Mouse (Mus musculus) intestine, embryonic 16.5 days (tissue): ENCODE measurements at regions not wholly inside any gene's neighbourhood (a gene's known extent, or its start where the extent isn't known, plus 50 kb on each side); places are given as distances from the start of the nearest gene placed in this dataset.

Experiments
- ATAC-seq: fragments of 200-750 bp; cut with Nextera tagmentation; 2 replicates; pipeline ENCODE4 v1.8.0; 2017; ENCODE audit warnings: moderate TSS enrichment, moderate library complexity
- H3K27ac ChIP-seq: fragments of 300-500 bp; sonication (generic); 2 replicates; pipeline ENCODE4 v1.5.1; 2014; ENCODE audit warnings: mild to moderate bottlenecking, low read length
- H3K27me3 ChIP-seq: fragments of 300-500 bp; sonication (generic); replicated peaks from 2 replicates; pipeline ENCODE4 v1.6.1; 2014; ENCODE audit warnings: low read length, control low read depth, mixed read lengths; ENCODE audit not compliant: control insufficient read depth, insufficient read depth
- H3K36me3 ChIP-seq: fragments of 300-500 bp; sonication (generic); 2 replicates; pipeline ENCODE4 v1.6.1; 2014; ENCODE audit warnings: low read length, control low read depth; ENCODE audit not compliant: control insufficient read depth, insufficient read depth
- H3K4me1 ChIP-seq: fragments of 300-500 bp; sonication (generic); 2 replicates; pipeline ENCODE4 v1.6.1; 2014; ENCODE audit warnings: low read length, control low read depth, mixed read lengths; ENCODE audit not compliant: control insufficient read depth, insufficient read depth
- H3K4me2 ChIP-seq: fragments of 300-500 bp; sonication (generic); 2 replicates; pipeline ENCODE4 v1.6.1; 2014; ENCODE audit warnings: low read depth, low read length, control low read depth
- H3K4me3 ChIP-seq: fragments of 300-500 bp; sonication (generic); 2 replicates; pipeline ENCODE4 v1.5.1; 2014; ENCODE audit warnings: mild to moderate bottlenecking, low read length
- H3K9ac ChIP-seq: fragments of 300-500 bp; sonication (generic); 2 replicates; pipeline ENCODE4 v1.6.1; 2014; ENCODE audit warnings: low read depth, low read length
- H3K9me3 ChIP-seq: fragments of 300-500 bp; sonication (generic); 2 replicates; pipeline ENCODE4 v1.6.1; 2016; ENCODE audit warnings: low read length, control low read depth; ENCODE audit not compliant: control insufficient read depth
- WGBS: fragments of 180-500 bp; shearing (Covaris S2); extraction: QIAGEN DNeasy Blood & Tissue Kit; methylation state at CpG from one replicate; pipeline ENCODE4 v1.1.7; 2014; 5-methylcytosine and 5-hydroxymethylcytosine counted together

DNA sequence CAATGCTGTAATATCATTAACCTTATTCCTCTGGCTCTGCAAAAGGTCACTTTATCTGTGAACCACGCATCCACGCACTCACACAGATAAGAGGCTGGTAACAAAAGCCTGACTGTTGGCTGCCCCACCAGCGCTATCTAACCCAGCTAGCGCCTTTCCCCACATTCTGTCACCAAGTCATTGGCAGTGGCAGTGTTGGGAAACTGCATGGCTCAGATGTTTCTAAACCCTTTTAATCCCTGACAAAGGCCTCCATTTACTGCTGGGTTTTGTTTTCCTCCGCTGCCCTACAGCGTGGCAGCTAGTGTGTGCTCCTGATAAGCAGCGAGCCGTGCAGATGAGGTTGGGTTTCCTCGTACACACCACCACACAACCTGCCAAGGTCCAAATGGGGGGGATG lies 55.7 kb downstream of the Id4 start:
- Histone ChIP-seq H3K27ac (no peak overlapping the region), H3K4me2 (no peak overlapping the region), H3K4me1 (0 out of 2 replicates have a peak, but pooled peaks cover 2% of the 10 kb centered on the region), H3K27me3 (no peaks in the 10 kb centered on the region), H3K36me3 (no peaks in the 10 kb centered on the region), H3K9me3 (no peaks in the 10 kb centered on the region), H3K4me3 (no peak overlapping the region), H3K9ac (no peak overlapping the region)
- 54% methylated on average over 9 of the region's 9 CpGs for WGBS
- no peak for ATAC-seq

DNA sequence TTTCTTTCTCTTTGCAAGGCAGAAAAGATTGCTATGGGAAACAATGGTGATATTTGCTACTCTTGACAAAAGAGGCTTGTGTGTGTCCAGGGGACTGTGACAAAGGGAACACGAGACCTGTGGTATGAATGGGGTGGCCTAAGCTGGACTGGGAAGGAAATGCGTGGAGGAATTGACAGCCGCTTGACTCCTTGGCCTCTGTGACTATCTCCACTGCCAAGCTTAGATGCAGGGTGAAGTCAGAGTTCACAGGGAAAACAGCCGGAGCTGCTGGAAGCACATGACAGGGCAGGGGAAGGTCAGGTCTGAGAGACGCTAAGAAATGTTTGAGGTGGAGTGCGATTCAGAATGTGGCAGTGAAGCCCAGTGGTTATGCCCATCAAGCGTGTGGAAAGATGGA lies 56.4 kb downstream of the Id4 start:
- no peak for ATAC-seq
- Histone ChIP-seq H3K9ac (no peak overlapping the region), H3K27me3 (no peaks in the 10 kb centered on the region), H3K4me2 (no peak overlapping the region), H3K4me3 (no peak overlapping the region), H3K27ac (no peak overlapping the region), H3K36me3 (no peaks in the 10 kb centered on the region), H3K9me3 (no peaks in the 10 kb centered on the region), H3K4me1 (0 out of 2 replicates have a peak, but pooled peaks cover 2% of the 10 kb centered on the region)
- WGBS: 58% methylated on average over 7 of the region's 7 CpGs

DNA sequence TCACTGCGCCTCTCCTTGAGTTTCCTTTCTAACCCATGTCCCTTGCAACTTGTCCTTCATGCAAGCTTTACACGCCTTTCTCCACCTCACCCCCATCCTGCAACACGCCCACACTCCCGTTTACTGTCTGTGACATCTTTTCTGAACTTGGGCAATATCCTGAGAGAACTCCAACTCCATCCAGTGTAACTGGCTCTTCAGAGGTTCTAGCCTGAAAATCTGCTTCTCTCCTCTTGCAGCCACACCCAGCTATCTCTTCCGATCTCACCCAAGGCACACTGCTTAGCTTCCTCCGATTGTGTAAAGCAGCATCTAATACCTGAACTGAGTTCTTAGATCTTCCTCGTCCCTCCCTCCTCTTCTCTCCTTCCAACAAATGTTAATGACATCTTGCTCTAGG lies 58.0 kb downstream of the Id4 start:
- H3K4me2 ChIP-seq: no peak overlapping the region
- H3K4me1 ChIP-seq: 0 out of 2 replicates have a peak, but pooled peaks cover 2% of the 10 kb centered on the region
- WGBS: 65% methylated on average over 7 of the region's 7 CpGs
- H3K9ac ChIP-seq: no peak overlapping the region
- H3K4me3 ChIP-seq: no peak overlapping the region
- no peaks in the 10 kb centered on the region for H3K36me3 ChIP-seq
- no peak for ATAC-seq
- no peaks in the 10 kb centered on the region for H3K9me3 ChIP-seq
- no peaks in the 10 kb centered on the region for H3K27me3 ChIP-seq
- no peak overlapping the region for H3K27ac ChIP-seq

DNA sequence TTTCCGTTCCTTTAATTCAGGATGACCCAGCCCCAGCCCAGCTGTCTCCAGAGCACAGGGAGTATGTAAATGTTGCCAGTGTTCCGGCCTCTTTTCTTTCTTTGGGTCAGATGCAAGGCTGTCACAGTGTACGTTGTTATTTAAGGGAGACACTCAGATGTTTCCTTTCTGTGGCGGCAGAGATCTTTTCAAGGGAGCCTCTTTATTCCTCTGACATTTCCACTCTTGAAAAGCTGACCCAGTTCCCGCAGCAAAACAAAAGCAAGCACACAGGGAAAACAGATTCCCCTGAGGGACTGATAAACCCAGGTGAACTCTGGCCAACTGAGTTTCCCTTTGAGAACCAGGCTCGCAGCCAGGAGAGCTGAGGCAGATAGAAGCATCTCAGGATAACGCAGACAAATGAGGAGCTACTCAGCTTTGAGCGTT lies 63.3 kb downstream of the Id4 start:
- Histone ChIP-seq H3K9me3 (no peaks in the 10 kb centered on the region), H3K4me3 (no peak overlapping the region), H3K9ac (no peak overlapping the region), H3K4me1 (no peaks in the 10 kb centered on the region), H3K27ac (no peak overlapping the region), H3K27me3 (no peaks in the 10 kb centered on the region), H3K4me2 (no peak overlapping the region), H3K36me3 (no peaks in the 10 kb centered on the region)
- whole genome bisulfite sequencing: 14% methylated on average over 8 of the region's 8 CpGs
- no peak for ATAC-seq

DNA sequence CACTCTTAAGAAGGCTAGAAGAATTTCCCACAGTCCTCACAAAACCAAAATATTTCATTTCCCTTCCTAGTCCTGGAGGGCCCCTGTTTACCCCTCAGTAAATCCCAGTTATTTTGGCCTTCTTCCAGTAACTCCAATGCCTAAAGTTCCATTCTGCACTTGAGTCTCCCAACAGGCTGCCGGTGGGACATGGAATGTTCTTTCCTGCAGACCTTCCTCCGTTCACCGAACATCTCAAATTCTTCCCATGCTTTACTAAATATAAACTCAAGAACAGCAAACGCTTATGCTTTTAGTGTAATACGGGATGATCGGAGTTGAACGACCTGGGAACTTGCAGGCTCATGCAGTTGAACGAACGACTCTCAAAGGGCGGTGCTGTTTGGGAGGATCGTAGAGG lies 69.6 kb downstream of the Id4 start:
- whole genome bisulfite sequencing: 58% methylated on average over 11 of the region's 11 CpGs

DNA sequence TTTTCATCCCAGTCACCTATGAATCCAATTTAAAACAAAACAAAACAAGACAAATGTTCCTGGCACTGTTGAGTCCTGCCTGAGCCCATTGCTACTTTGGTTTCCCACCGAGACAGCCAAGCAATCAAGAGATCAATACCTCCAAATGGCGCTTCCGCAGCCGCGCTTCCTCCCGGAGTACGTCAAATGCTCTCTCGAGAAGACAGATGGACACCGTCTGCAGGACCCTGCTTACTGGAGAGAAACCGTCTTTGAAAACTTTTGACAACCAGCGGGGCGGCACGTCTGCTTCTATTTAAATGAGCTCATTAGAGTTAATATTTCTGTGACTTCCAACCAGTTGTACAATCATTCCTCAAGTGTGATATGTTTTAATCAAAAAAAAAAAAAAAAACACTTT lies 75.1 kb downstream of the Id4 start:
- WGBS: 66% methylated on average over 13 of the region's 13 CpGs
- Histone ChIP-seq H3K4me3 (no peak overlapping the region), H3K9ac (no peak overlapping the region), H3K4me1 (no peaks in the 10 kb centered on the region), H3K36me3 (no peaks in the 10 kb centered on the region), H3K4me2 (no peak overlapping the region), H3K9me3 (no peaks in the 10 kb centered on the region), H3K27ac (no peak overlapping the region), H3K27me3 (no peaks in the 10 kb centered on the region)
- no peak for ATAC-seq

More for the DNA sequence above, 69.6 kb downstream of the Id4 start:
- Histone ChIP-seq H3K36me3 (no peaks in the 10 kb centered on the region), H3K4me2 (no peak overlapping the region), H3K4me1 (peaks cover 5% of the 10 kb centered on the region), H3K9me3 (no peaks in the 10 kb centered on the region), H3K27ac (no peak overlapping the region), H3K27me3 (no peaks in the 10 kb centered on the region), H3K4me3 (no peak overlapping the region), H3K9ac (no peak overlapping the region)
- ATAC-seq: no peak

DNA sequence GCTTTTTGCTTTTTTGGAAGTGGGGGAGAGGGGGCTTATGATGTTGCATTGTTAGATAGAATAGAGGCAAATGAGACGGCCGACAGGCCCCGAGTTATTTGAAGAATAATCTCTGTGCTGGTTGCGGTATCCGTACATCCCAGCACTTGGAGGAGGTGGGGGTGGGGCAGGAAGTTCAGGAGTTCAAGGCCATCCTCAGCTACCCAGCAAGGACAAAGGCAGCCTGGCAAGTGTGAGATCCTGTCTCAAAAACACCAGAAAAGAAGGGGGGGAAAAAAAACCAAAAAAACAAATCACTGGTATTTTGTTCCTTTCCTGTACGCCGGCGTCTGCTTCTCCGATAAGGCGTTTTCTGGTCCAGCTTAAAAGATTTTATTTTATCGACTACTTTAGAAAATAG lies 75.6 kb downstream of the Id4 start:
- Histone ChIP-seq H3K27ac (no peak overlapping the region), H3K9ac (no peak overlapping the region), H3K36me3 (no peaks in the 10 kb centered on the region), H3K4me1 (no peaks in the 10 kb centered on the region), H3K4me2 (no peak overlapping the region), H3K4me3 (no peak overlapping the region), H3K9me3 (no peaks in the 10 kb centered on the region), H3K27me3 (no peaks in the 10 kb centered on the region)
- 76% methylated on average over 11 of the region's 11 CpGs for WGBS
- ATAC-seq: no peak

DNA sequence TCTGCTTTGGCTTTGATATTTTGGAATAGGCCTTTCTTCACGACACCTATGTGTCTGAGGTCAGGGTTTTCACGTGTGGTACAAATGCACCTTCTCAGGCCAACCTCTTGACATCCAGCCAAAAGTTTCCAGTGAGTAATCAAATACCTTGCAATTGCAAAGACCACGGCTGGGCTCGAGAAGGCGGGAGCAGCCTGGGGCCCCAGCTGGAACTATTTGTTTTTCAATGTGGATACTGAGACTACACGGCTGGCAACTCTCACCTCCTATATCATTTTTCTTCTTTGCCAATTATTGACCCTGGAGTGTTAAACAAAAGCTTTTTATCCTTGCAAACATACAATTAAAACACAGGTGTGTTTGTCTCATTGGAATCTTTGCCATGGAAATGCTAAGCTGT lies 77.5 kb downstream of the Id4 start:
- Histone ChIP-seq H3K9ac (no peak overlapping the region), H3K4me1 (no peaks in the 10 kb centered on the region), H3K27ac (no peak overlapping the region), H3K4me3 (no peak overlapping the region), H3K9me3 (no peaks in the 10 kb centered on the region), H3K27me3 (no peaks in the 10 kb centered on the region), H3K4me2 (no peak overlapping the region), H3K36me3 (no peaks in the 10 kb centered on the region)
- WGBS: 51% methylated on average over 6 of the region's 6 CpGs
- ATAC-seq: no peak

DNA sequence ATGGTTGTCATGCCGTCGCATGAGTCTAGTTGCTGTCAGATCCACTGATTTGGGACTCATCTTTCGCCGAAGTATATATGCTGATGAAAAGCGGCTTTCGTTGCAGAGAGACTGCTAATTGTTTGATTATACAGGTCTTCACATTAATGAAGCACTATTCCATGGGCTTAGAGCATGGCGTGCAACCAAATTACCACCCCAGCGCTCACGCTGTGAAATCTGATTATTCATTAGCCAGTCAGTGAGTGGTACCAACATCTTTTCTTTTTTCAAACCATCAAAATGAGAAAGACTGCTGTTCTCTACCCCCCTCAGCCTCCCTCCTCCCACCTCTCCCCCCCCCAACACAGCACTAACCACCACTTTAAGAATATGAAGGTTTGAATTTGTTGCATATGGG lies 89.1 kb downstream of the Id4 start:
- 86% methylated on average over 9 of the region's 9 CpGs for WGBS
- H3K4me2 ChIP-seq: no peak overlapping the region
- H3K27me3 ChIP-seq: no peaks in the 10 kb centered on the region
- H3K9me3 ChIP-seq: no peaks in the 10 kb centered on the region
- H3K4me3 ChIP-seq: no peak overlapping the region
- H3K4me1 ChIP-seq: no peaks in the 10 kb centered on the region
- no peak overlapping the region for H3K27ac ChIP-seq
- no peaks in the 10 kb centered on the region for H3K36me3 ChIP-seq
- no peak overlapping the region for H3K9ac ChIP-seq
- no peak for ATAC-seq

DNA sequence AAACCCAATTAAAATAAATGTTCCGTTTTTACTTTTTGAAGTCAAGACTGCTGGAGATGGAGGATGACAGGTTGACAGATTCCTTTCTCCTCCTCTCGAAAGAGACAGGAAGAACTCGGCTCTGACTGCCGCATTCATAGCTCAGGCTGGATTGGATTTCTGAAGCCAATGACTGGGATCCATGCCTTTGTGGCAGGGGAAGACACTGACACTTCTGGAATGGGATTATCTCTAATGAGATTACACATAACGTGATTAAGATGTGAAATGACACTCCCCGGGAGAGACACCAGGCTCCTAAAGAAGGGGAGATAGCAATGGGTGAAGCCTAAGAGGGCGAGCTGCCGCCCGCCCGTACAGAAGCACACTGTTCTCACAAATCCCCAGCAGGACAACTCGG lies 89.9 kb downstream of the Id4 start:
- no peaks in the 10 kb centered on the region for H3K36me3 ChIP-seq
- no peak overlapping the region for H3K9ac ChIP-seq
- no peak for ATAC-seq
- no peaks in the 10 kb centered on the region for H3K4me1 ChIP-seq
- no peak overlapping the region for H3K4me2 ChIP-seq
- no peaks in the 10 kb centered on the region for H3K27me3 ChIP-seq
- 51% methylated on average over 11 of the region's 11 CpGs for WGBS
- no peaks in the 10 kb centered on the region for H3K9me3 ChIP-seq
- no peak overlapping the region for H3K27ac ChIP-seq
- no peak overlapping the region for H3K4me3 ChIP-seq
